Mouse (Mus musculus) kidney, embryonic 14.5 days (tissue): ENCODE measurements around the gene Krtap28-10. TPM values are rescaled to one million over a fixed set of nuclear protein-coding genes. Genes with fewer than 3 reads are reported as not detected.

Experiments
- ATAC-seq: fragments of 200-750 bp; cut with Nextera tagmentation; 2 replicates; pipeline ENCODE4 v1.8.0; 2017; ENCODE audit warnings: moderate number of reproducible peaks, mild to moderate bottlenecking, moderate TSS enrichment, moderate library complexity; ENCODE audit not compliant: low FRiP score, low TSS enrichment
- H3K27ac ChIP-seq: fragments of 300-500 bp; sonication (generic); 2 replicates; pipeline ENCODE4 v1.5.1; 2014; ENCODE audit warnings: low read depth, mild to moderate bottlenecking, low read length, moderate library complexity, mixed read lengths
- H3K27me3 ChIP-seq: fragments of 300-500 bp; sonication (generic); 2 replicates; pipeline ENCODE4 v1.6.1; 2014; ENCODE audit warnings: mild to moderate bottlenecking, low read length; ENCODE audit not compliant: control insufficient read depth, insufficient read depth
- H3K36me3 ChIP-seq: fragments of 300-500 bp; sonication (generic); 2 replicates; pipeline ENCODE4 v1.6.1; 2014; ENCODE audit warnings: low read length, mixed read lengths; ENCODE audit not compliant: control insufficient read depth, insufficient read depth
- H3K4me1 ChIP-seq: fragments of 300-500 bp; sonication (generic); 2 replicates; pipeline ENCODE4 v1.6.1; 2014; ENCODE audit warnings: low read length, mixed read lengths; ENCODE audit not compliant: control insufficient read depth, insufficient read depth
- H3K4me2 ChIP-seq: fragments of 300-500 bp; sonication (generic); replicated peaks from 2 replicates; pipeline ENCODE4 v1.6.1; 2014; ENCODE audit warnings: low read depth, mild to moderate bottlenecking, low read length
- H3K4me3 ChIP-seq: fragments of 300-500 bp; sonication (generic); 2 replicates; pipeline ENCODE4 v1.5.1; 2014; ENCODE audit warnings: mild to moderate bottlenecking, low read length
- H3K9ac ChIP-seq: fragments of 300-500 bp; sonication (generic); 2 replicates; pipeline ENCODE4 v1.6.1; 2014; ENCODE audit warnings: low read depth, mild to moderate bottlenecking, low read length, moderate library complexity
- H3K9me3 ChIP-seq: fragments of 300-500 bp; sonication (generic); 2 replicates; pipeline ENCODE4 v1.6.1; 2016; ENCODE audit warnings: low read length; ENCODE audit not compliant: control insufficient read depth
- WGBS: fragments of 180-500 bp; shearing (Covaris S2); extraction: QIAGEN DNeasy Blood & Tissue Kit; methylation state at CpG from one replicate; pipeline ENCODE4 v1.1.7; 2014; 5-methylcytosine and 5-hydroxymethylcytosine counted together
- polyA plus RNA-seq: library from polyadenylated mRNA; unstranded; fragments of >200 nt; fragmentation: Nextera tagmentation; extraction: Ambion mirVana; gene quantifications from 2 replicates; pipeline ENCODE4 v1.2.1, GENCODE M21; 2014

Krtap28-10 gene
- polyA plus RNA-seq, 1 experiment from 2014 or later = not detected

DNA sequence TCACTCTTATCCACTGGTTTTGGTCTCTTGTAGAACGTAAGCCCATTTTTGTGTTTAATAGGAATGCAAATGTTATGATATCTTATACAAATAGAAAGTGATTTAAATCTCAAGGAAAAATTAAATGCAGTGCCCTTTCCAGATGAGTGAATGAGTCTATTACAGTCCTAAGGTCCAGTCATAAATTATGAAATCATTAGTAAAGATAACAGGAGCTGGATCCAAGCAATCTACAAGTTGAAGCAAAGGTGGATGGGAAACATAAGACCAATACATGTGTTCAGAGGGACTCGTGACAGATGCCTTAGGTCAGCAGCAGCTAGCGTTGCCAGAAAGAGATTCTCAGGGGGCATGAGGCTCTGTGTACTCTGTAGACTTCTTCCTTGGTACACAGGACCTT lies 50.7 kb downstream of the Krtap28-10 start:
- no peaks in the 10 kb centered on the region for H3K4me1 ChIP-seq
- H3K4me3 ChIP-seq = no peak overlapping the region
- no peaks in the 10 kb centered on the region for H3K36me3 ChIP-seq
- no peaks in the 10 kb centered on the region for H3K27me3 ChIP-seq
- no peak overlapping the region for H3K27ac ChIP-seq
- WGBS = 82% methylated on average over 3 of the region's 3 CpGs
- H3K9ac ChIP-seq = no peak overlapping the region
- H3K4me2 ChIP-seq = no peak overlapping the region
- no peak for ATAC-seq
- no peaks in the 10 kb centered on the region for H3K9me3 ChIP-seq

Other genes with a start within 250 kb of the Krtap28-10 start
- gene Agfg1, start 203.0 kb downstream of the Krtap28-10 start, polyA plus RNA-seq = 27.9 and 47.8 TPM in 2 replicates
- gene A030005L19Rik, start 129.2 kb downstream of the Krtap28-10 start, polyA plus RNA-seq = 0.33 TPM in 1 of 2 replicates, not detected in the other
- not detected in 2 replicates for gene A030014E15Rik, start 117.6 kb downstream of the Krtap28-10 start, polyA plus RNA-seq
- gene Gm6217, start 111.1 kb downstream of the Krtap28-10 start, polyA plus RNA-seq = not detected in 2 replicates
- not detected in 2 replicates for gene A030003K21Rik, start 99.1 kb downstream of the Krtap28-10 start, polyA plus RNA-seq
- not detected in 2 replicates for gene Gm7544, start 86.5 kb downstream of the Krtap28-10 start, polyA plus RNA-seq
- not detected in 2 replicates for gene Gm47955, start 82.2 kb downstream of the Krtap28-10 start, polyA plus RNA-seq
- gene Gm47959, start 41.9 kb downstream of the Krtap28-10 start, polyA plus RNA-seq = not detected in 2 replicates
- gene Slc19a3, start 4.0 kb downstream of the Krtap28-10 start, polyA plus RNA-seq = 0.74 and 1.4 TPM in 2 replicates
- gene Gm47969, start 2.5 kb upstream of the Krtap28-10 start, polyA plus RNA-seq = not detected in 2 replicates
- gene A030005K14Rik, start 16.9 kb upstream of the Krtap28-10 start, polyA plus RNA-seq = not detected in 2 replicates
- not detected in 2 replicates for gene Krtap28-13, start 18.4 kb upstream of the Krtap28-10 start, polyA plus RNA-seq
- gene Ccl20, start 74.3 kb upstream of the Krtap28-10 start, polyA plus RNA-seq = 1.2 and 1.4 TPM in 2 replicates
- gene Daw1, start 117.3 kb upstream of the Krtap28-10 start, polyA plus RNA-seq = 0.36 TPM in 1 of 2 replicates, not detected in the other